Mouse (Mus musculus): ENCODE results near the gene Ndufs2. TPM values are rescaled to one million over a fixed set of nuclear protein-coding genes. Genes with fewer than 3 reads are reported as not detected.

Ndufs2 gene
- total RNA-seq, 2 experiments from 2014 or later = 235 to 306 TPM

DNA sequence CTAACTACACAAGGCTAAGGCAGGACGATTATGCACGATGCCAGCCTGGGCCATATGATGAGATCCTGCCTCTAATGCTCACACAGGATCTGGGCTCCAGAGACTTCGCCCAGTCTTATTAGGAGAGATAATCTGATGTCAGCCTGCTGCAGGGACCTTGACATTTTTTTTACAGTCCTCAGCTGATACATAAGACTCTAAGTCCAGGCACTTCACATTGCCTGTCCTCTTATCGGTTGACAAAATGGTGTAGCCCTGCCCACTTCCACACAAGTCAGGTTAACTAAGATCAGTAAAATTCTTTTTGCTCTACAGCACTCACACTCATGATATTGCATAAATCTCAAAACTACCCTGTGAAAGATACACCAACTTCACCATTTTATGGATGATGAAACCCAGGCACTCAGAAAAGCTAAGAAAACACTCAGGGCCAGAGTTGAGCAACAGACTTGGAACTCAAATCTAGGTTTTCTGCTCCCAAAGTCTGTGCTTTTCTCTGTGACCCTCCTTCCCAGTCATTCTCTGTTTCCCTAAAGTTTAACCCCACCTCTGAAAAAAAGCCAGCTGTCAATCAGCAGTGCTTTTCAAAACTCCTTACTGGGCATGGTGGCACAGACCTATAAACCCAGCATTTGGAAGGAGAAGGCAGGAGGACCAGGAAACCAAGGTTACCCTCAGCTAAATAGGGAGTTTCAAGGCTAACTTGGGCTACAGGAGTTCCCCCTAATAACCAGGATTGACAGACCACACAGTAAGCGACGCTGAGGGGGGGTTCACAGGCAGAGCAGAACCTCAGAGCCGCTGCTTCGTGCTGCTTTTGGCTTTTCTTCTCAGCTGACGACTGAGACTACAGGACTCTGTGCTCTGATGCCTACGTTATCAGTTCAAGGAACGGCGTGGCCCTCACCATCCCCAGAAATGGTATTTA is 18.1 kb downstream of the Ndufs2 start:
- peak; percentile 25; the same call in 1 of the 2 replicates for ATAC-seq (ENCODE audit: poor library complexity, severe bottlenecking)

DNA sequence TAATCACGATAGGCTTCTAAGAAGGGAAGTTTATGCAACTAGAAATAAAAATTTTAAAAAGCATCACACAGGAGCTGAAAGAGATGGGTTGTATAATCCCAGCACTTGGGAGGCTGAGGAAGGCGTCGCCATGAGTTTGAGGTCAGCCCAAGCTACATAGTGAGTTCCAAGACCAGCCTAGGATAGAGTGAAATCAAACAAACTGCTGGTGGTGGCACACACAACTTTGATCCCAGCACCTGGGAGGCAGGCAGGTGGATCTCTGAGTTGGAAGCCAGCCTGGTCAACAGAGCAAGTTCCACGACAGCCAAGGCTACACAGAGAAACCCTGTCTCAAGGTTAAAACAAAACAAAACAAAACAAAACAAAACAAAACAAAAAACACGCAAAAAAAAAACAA is 18.8 kb downstream of the Ndufs2 start:
- ATAC-seq (ENCODE audit: poor library complexity, severe bottlenecking) = no peak

DNA sequence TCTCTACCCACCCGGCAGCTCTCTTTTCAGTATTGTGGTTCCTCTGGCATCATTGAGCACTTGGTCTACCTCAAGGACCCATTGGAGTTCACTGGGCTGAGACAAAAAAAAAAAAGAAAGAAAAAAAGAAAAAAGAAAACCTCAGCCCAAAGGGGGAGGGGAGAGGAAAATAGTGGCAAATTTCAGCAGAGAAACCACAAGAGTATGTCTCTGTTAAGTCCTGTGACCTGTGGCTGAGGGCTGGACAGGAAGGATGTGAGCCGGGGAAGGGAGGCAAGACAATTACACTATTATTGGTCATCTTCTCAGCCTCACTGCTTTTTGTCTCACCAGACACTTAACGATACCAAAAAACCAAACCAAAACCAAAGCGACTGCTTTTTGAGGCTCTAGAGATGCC is 19.3 kb downstream of the Ndufs2 start:
- ATAC-seq (ENCODE audit: poor library complexity, severe bottlenecking) = peak; percentile 54

DNA sequence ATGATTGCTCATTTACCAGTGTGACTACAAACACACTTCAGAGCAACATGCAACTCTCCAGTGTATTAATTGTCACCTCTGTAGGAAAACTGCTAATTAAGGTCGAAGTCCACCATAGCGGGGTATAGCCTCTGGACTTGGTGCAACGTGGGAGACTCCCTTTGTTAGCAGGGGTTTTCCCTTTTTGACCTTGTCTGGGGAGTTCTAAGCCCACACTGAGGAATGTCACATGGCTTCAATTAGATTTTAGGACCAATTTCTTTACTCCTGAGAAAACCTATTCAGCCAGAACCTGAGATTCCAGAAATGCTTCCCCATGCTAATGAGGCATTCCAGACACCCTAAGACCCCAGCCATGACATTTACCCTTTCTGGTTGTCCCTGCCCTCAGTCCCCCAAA is 21.0 kb downstream of the Ndufs2 start:
- no peak for ATAC-seq (ENCODE audit: poor library complexity, severe bottlenecking)

DNA sequence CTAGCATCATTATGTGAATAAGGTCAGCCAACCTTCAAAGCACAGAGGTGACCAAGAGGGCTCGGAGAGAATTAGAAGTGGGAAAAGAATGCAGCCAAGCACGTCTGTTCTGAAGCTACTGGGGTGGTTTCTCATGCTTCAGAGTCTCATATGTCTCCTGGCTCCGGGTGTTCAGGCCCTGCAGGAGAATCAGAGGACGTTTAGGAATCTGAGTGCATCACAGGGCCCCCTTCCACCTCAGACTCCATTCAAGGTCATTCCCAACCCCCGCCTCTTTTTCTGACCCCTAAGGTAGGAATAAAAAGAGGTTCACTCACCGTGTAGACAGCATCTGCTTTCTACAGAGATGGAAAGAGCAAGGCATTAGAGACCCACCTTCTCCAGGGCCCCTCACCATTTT is 21.4 kb downstream of the Ndufs2 start:
- no peak for ATAC-seq (ENCODE audit: poor library complexity, severe bottlenecking)

DNA sequence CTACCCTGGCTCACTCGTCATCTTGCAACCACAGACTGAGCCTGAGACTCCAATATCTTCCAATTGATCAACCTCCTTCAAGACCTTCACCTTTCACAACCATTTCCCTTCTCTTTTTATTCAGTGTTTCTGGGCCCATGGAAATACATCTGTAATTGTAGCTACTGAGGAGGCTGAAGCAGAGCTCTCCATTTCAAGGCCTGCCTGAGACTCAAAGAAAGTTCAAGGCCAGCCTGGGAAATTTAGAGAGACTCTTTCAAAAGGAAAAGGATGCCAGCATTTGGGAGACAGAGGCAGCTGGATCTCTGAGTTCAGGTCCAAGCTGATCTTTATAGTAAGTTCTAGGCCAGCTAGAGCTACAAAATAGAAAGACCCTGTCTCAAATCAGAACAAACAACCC is 23.3 kb downstream of the Ndufs2 start:
- ATAC-seq (ENCODE audit: poor library complexity, severe bottlenecking) = no peak

DNA sequence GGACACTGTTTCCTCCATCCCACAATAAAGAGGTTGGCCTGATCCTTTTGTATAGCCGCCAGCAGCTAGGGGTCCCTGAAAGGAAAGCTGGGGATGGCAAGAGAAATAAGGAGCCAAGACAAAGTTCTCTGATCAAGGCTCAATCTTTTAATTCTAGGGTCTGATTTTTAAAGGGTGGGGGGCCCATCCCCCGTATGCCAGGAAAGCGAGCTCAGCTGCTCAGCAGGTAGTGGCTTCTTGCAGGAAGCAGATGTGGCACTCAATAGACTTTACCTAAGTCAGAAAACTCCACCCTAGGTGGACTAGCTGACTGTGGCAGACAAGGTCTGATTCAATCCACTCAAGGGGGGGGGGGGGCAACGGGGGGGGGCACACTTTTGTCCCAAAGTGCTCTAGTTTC is 24.4 kb downstream of the Ndufs2 start:
- ATAC-seq (ENCODE audit: poor library complexity, severe bottlenecking) = no peak

DNA sequence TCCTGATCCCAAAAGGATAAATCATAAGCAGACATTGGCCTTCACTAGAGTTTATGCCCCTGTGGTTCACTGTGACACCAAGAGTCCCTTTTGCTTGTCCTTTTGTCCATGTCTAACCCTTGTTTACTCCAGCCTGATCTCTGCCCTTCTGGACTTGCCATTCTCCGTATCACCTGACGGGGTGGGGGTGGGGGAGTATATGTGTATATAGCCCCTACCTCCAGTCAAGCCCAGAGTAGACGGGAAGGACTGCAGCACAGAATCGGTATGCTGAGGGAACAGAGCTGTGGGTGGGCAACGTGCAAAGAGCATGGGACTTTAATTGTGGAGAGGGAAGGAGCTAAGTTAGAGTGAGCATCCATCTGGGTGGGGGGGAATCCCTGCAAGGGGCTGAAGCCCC is 26.3 kb downstream of the Ndufs2 start, which contains the start of gene Apoa2:
Apoa2 (plus strand) TSS at position 198 of the 400 bp plus-strand sequence.
- no peak for ATAC-seq (ENCODE audit: poor library complexity, severe bottlenecking)

DNA sequence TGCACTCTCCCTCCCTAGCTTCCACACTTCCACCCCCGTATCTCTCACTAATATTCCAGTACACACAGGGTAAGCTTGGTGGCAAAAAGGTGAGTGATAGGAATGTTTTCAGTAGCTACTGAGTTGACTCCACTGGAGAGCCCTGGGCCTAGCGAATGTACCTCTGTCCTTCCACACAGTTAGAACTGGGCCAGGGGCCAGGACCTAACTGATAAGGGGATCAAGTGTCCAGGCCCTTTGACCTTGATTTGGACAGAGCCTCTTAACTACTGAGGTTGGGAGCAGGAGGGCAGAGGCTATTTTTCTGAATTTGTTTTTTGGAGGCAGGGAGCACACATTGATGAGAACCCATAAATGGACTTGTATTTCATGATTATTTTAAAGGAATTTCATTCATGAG is 27.4 kb downstream of the Ndufs2 start:
- ATAC-seq (ENCODE audit: poor library complexity, severe bottlenecking) = no peak

DNA sequence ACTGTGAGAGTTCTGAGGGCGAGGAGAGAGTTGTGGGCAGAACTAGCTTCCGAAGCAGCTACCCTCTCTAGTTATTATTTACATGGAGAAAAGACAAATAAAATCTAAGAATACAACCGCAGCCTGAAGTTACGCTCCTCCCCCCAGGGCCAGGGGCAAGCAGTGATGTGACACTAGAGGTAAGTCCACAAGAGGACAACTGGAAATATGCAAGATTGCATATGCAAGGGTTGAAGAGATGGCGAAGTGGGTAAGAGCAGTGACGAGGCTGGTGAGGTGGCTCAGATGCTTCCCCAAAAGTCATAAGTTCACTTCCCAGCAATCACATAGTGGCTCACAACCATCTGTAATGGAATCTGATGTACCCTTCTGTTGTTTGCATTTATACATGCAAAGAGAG is 28.0 kb downstream of the Ndufs2 start:
- no peak for ATAC-seq (ENCODE audit: poor library complexity, severe bottlenecking)

DNA sequence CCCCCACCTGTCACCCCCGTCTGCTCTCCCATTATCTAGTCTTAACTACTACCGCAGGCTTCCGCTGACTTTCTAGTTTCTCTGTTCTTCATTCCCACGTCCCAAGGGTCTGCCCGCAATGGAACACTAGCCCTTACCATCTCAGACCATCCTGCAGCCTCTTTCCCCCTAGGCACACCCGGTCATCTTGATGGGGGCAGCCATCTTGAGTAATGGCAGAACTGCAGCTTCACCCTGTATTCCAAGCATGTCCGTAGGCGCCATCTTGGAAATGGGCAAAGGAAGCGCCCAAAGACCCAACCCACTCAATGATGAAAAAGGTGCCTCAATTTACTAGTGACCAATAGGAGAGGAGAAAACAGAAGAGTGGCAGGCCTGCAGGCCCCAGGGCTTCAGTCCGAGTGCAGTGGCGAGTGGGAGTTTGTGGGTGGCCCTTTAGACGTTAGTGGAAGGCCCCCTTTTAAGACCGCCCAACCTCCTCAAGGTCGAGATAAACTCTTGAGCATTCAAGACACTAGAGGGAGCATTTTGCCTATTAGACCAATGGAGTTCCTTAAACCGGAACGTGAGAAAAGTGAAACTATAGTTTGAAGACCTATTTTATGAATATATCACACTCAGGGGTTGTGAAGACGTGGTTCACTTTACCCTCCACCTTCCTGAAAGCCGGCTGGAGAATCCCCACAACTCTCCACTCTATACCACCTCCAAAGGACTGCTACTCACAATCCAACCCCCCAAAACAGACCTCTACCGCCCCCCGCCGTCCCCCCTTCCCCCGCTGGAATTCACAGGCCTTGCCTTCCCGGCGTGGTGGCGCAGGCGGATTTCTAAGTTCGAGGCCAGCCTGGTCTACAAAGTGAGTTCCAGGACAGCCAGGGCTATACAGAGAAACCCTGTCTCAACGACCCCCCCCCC is 28.7 kb downstream of the Ndufs2 start, which contains the start of gene Tomm40l:
Tomm40l (minus strand) TSS at position 277 of the 918 bp plus-strand sequence.
- peak; percentile 93 for ATAC-seq (ENCODE audit: poor library complexity, severe bottlenecking)

DNA sequence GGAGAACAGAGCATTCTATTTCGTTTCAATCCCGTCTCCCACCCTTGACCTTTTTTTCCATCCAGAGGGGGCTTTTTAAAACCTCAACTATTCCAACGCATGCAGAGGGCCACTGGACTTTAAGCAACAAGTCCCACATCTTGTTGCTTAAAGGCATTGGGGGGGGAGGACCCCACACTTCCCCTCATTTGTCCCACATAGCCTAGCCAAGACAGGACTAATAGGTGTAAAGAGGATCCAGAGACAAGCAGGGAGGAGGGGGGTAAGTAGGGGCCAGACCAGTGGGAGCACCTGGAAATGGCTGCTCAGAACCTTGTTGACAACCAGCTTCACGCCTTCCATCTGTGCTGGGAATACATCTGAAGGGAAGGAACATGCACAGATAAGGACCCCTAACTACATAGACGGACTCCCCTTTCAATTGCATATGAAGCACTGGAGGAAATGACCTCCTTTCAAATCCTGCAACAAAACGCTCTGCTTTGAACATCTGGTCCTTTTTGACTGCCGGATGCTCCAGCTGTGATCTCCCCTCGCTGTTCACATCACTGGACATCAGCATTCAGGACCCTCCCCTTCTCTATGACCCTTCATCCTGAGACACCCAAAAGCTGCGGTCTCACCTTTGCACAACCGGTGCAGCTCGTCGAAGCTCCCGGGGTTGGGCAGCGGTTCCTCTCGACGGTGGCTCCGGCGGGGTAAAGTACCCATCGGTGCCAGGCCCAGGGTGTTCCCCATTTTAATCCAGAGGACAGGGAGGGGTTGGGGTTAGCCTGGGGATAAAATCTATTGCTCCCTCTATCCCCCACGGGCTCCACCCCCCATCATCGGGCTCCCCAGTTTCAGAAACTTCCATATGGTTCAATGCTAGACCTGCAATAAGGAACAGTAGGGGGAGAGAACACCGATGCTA is 29.7 kb downstream of the Ndufs2 start:
- ATAC-seq (ENCODE audit: poor library complexity, severe bottlenecking) = no peak

DNA sequence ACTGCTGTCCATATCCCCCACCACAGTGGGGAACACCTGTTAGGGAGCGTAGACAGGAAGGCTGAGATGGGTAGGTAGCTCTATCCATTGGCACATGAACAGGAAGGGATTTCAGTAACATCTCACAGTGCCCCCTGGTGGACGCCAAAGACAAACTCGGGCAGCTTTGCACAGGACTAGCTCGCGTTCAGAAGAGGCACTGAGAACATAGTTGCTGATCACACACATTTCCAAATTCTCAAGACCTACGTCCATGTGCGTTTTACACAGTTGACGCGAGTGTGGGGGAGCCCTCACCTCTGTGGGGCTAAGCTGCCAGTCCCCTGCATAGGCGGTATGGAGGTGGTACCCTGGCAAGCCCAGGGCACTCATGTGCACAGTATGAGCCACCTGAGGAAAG is 30.3 kb downstream of the Ndufs2 start:
- peak; percentile 34; the same call in 1 of the 2 replicates for ATAC-seq (ENCODE audit: poor library complexity, severe bottlenecking)

DNA sequence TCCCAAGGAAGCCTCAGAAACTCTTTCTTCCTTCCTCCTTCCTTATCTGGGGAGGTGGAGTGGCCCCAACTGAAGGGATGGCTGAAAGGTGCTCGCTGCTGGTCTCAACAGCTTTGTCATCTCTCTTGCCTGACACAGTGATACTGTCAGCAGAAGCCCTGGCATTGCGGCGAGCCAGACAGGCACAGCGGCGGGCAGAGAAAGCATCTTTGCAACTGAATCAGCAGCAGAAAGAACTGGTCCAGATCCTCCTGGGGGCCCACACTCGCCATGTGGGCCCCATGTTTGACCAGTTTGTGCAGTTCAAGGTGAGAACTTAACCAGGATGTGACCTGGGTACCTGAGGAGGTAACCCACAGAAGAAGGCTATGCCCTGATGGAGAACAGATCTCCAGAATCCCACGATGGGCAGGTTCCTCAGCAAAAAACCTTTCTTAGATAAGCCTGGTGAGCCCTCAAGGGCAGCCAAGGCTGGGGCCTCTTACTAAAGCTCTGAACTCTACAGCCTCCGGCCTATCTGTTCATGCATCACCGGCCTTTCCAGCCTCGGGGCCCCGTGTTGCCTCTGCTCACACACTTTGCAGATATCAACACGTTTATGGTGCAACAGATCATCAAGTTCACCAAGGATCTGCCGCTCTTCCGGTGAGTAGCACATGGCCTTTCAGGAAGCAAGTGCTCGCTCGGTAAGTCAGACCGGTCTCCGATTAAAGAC is 34.8 kb downstream of the Ndufs2 start:
- no peak for ATAC-seq (ENCODE audit: poor library complexity, severe bottlenecking)

DNA sequence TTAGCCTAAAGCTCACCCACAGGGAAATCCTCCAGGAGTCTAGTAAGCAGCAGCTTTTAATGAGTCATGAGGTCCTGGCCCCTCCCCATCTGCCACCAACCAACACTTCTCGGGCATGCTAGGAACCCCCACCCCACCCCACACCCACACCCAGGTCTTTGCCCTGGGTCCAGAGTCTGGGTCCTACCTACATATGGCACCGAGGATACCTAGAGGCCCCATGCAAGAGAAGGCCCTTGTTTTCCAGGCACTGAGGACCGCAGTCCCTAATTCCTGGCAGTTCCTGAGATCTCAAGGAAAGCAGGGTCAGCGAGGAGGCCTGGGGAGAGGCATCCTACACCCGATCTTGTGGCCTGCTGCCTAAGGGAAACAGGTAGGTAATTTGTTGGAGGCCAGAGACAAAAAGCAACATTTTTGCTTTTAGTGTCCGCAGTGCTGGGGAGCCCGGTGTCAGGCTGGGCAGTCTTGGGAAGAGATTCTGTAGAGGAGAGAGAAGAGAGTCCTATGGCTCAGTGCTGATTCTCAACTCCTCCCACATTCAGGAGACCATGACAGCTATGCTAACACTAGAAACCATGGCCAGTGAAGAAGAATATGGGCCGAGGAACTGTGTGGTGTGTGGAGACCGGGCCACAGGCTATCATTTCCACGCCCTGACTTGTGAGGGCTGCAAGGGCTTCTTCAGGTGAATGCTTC is 37.2 kb downstream of the Ndufs2 start, which contains the start of gene Nr1i3:
Nr1i3 (plus strand) TSS at position 170 of the 696 bp plus-strand sequence.
- no peak for ATAC-seq (ENCODE audit: poor library complexity, severe bottlenecking)

DNA sequence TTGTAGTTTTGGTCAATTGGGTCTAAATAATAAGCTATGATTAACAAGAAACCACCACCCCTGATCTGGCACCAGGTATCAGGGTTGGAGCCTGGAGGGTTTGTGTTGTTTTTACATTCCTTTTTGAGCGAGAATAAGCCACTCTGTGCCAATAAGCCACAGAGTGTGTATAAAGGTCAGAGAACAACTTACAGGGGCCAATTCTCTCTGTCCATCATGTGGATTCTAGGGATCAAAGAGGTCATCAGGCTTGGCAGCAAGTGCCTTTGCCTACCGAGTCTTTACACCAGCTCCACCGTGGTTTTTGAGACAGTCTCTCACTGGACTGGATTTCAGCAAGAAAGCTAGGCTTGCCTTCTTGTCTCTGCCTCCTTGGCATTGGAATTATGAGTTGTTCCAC is 38.3 kb downstream of the Ndufs2 start:
- no peak for ATAC-seq (ENCODE audit: poor library complexity, severe bottlenecking)

DNA sequence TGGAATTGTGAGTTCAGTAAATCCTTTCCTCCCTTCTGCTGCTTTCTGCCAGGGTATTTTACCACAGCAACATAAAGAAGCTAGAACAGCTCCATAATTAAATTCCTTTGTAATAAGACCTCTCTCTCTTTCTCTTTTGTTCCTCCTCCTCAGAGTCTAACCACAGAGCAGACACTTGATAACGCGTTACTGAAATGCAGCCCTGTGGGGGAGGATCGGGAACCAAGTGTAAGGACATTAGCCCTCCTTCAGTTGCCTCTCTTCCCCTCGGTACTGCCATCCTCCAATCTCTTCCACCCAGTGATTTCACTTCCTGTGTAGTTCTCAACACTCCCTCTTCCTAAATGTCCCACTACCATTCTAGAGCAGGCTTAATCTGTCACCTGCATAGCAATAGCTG is 41.8 kb downstream of the Ndufs2 start:
- no peak for ATAC-seq (ENCODE audit: poor library complexity, severe bottlenecking)

DNA sequence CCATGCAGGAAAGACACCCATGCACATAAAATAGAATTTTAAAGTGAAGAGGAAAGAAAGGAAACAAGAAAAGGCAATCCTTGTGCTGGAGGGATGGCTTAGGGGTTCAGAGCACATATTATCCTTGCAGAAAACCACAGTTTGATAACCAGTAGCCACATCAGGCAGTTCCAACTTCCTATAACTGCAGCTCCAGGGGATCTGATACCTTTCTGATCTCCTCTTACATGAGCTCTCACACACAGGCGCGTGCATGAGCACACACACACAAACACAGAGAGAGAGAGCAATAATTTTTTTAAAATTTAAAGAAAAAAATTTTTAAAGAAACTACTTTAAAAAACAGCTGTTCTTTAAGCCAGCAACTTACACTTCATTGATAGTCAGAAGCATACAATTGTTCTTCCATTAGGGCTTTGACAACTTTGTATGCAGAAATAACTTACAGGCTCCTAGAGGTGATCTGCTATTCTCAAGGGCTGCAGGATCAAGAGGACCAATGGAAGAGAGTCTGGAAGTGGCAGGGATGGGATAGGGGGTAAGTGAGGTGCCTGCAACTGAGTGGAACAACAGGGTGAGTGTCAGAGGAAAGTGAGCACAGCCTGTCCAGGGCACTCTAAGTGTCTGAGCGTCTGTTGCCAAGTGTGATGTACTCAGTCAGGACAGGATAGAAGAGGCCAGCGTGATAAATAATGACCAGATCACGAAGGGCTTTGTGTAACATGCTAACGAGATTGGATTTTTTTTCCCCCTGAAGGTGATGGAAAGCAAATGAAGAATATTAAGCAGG is 45.3 kb downstream of the Ndufs2 start:
- no peak for ATAC-seq (ENCODE audit: poor library complexity, severe bottlenecking)

Measured in megakaryocyte, adult 5-6 weeks (primary cell).